In genomic region chr5:90339953-90340343, GRCm38 (mm10) we compare ENCODE assay signal across 7 mouse cellular contexts. TPM values are rescaled to one million over a fixed set of nuclear protein-coding genes. Genes with fewer than 3 reads are reported as not detected.
A peak's percentile ranks its signal among the peaks of the same experiment; 100 is the strongest.
DNase-seq lines count a peak whose midpoint lies in the region; ATAC-seq and TF ChIP-seq lines count a peak whose summit lies in the region.

No protein-coding gene starts in this region.

- WGBS in lung, embryonic 14.5 days, result 98% methylated on average over 1 of the region's 1 CpGs
- WGBS in forebrain, embryonic 15.5 days, result 83% methylated on average over 1 of the region's 1 CpGs
- 96% methylated on average over 1 of the region's 1 CpGs for WGBS in limb, embryonic 10.5 days
- WGBS in neural tube, embryonic 13.5 days, result 83% methylated on average over 1 of the region's 1 CpGs

- H3K9ac ChIP-seq in lung, embryonic 14.5 days, result no peak overlapping the region
- H3K9ac ChIP-seq in forebrain, embryonic 15.5 days (replicated peaks), result 0 out of 2 replicates have a peak overlapping the region, but pooled peaks have one; percentile 47
- 0 out of 2 replicates have a peak overlapping the region, but pooled peaks have one; percentile 63 for H3K9ac ChIP-seq in neural tube, embryonic 13.5 days

- peak overlapping the region; percentile 11; the same call in 1 of the 2 replicates for H3K4me3 ChIP-seq in lung, embryonic 14.5 days (ENCODE audit: low read depth, low read length)
- peak overlapping the region; percentile 42 for H3K4me3 ChIP-seq in forebrain, embryonic 15.5 days
- H3K4me3 ChIP-seq in limb, embryonic 10.5 days, result peak overlapping the region; percentile 13; the same call in 1 of the 2 replicates
- peak overlapping the region; percentile 38; the same call in 1 of the 2 replicates for H3K4me3 ChIP-seq in neural tube, embryonic 13.5 days

- H3K27me3 ChIP-seq in lung, embryonic 14.5 days (ENCODE audit: insufficient read depth, low read length), result no peaks in the 10 kb centered on the region
- H3K27me3 ChIP-seq in forebrain, embryonic 15.5 days, result no peaks in the 10 kb centered on the region
- no peaks in the 10 kb centered on the region for H3K27me3 ChIP-seq in limb, embryonic 10.5 days (ENCODE audit: low read depth, poor library complexity, severe bottlenecking)
- H3K27me3 ChIP-seq in neural tube, embryonic 13.5 days, result no peaks in the 10 kb centered on the region

- peaks cover 2% of the 10 kb centered on the region; the same call in 1 of the 2 replicates for H3K4me1 ChIP-seq in lung, embryonic 14.5 days (ENCODE audit: insufficient read depth)
- H3K4me1 ChIP-seq in forebrain, embryonic 15.5 days, result peaks cover 26% of the 10 kb centered on the region
- peaks cover 21% of the 10 kb centered on the region for H3K4me1 ChIP-seq in limb, embryonic 10.5 days
- peaks cover 24% of the 10 kb centered on the region for H3K4me1 ChIP-seq in neural tube, embryonic 13.5 days (replicated peaks)

- H3K9me3 ChIP-seq in lung, embryonic 14.5 days (ENCODE audit: low read depth, low read length), result no peaks in the 10 kb centered on the region
- H3K9me3 ChIP-seq in forebrain, embryonic 15.5 days, result no peaks in the 10 kb centered on the region
- H3K9me3 ChIP-seq in limb, embryonic 10.5 days (replicated peaks), result no peaks in the 10 kb centered on the region
- H3K9me3 ChIP-seq in neural tube, embryonic 13.5 days, result no peaks in the 10 kb centered on the region

- TF ChIP-seq CTCF in lung, embryonic 14.5 days (IDR thresholded peaks at IDR 0.05; ENCODE audit: low read depth), result no peak

- ATAC-seq in lung, embryonic 14.5 days (ENCODE audit: insufficient read depth), result no peak
- peak; percentile 37; the same call in 1 of the 2 replicates for ATAC-seq in forebrain, embryonic 15.5 days (replicated peaks)
- peak; percentile 62 for ATAC-seq in neural tube, embryonic 13.5 days (ENCODE audit: low read depth)

- H3K36me3 ChIP-seq in lung, embryonic 14.5 days (ENCODE audit: insufficient read depth), result no peaks in the 10 kb centered on the region
- H3K36me3 ChIP-seq in forebrain, embryonic 15.5 days, result no peaks in the 10 kb centered on the region
- no peaks in the 10 kb centered on the region for H3K36me3 ChIP-seq in limb, embryonic 10.5 days
- no peaks in the 10 kb centered on the region for H3K36me3 ChIP-seq in neural tube, embryonic 13.5 days

- H3K27ac ChIP-seq in lung, embryonic 14.5 days (ENCODE audit: low read depth), result 0 out of 2 replicates have a peak overlapping the region, but pooled peaks have one; percentile 43
- H3K27ac ChIP-seq in forebrain, embryonic 15.5 days (replicated peaks), result peak overlapping the region; percentile 80
- H3K27ac ChIP-seq in limb, embryonic 10.5 days, result no peak overlapping the region
- H3K27ac ChIP-seq in neural tube, embryonic 13.5 days (replicated peaks), result no peak overlapping the region

- no peak for DNase-seq in lung, embryonic 14.5 days
- DNase-seq in lung, postnatal 10 days, result no peak
- DNase-seq in limb, embryonic 10.5 days (ENCODE audit: low spot score), result no peak
- no peak for DNase-seq in frontal cortex, postnatal 14 days (ENCODE audit: low spot score in 2 of 2)
- no peak for DNase-seq in spleen, adult 18-20 months

- peak overlapping the region; percentile 42; the same call in 1 of the 2 replicates for H3K4me2 ChIP-seq in lung, embryonic 14.5 days
- peak overlapping the region; percentile 50 for H3K4me2 ChIP-seq in forebrain, embryonic 15.5 days (replicated peaks)
- H3K4me2 ChIP-seq in neural tube, embryonic 13.5 days, result peak overlapping the region; percentile 55

RNA-seq across cellular contexts. Expression of gene Ankrd17, which starts 26.4 kb away (rescaled TPM):
- 31.3 and 32.9 TPM in 2 replicates for polyA plus RNA-seq in lung, embryonic 14.5 days (2014; fragmentation: Nextera tagmentation; extraction: Ambion mirVana)
- polyA plus RNA-seq in forebrain, embryonic 15.5 days (2015; fragmentation: Nextera tagmentation; extraction: Ambion mirVana), result 29.7 and 30.2 TPM in 2 replicates
- polyA plus RNA-seq in limb, embryonic 10.5 days (2016; fragmentation: Nextera tagmentation; extraction: Ambion mirVana), result 24.5 and 25.4 TPM in 2 replicates
- polyA plus RNA-seq in neural tube, embryonic 13.5 days (2015; fragmentation: Nextera tagmentation; extraction: Ambion mirVana), result 28.3 and 29.3 TPM in 2 replicates

RNA-seq across cellular contexts. Expression of gene Gm9958, which starts 27.1 kb away (rescaled TPM):
- polyA plus RNA-seq in lung, embryonic 14.5 days (2014; fragmentation: Nextera tagmentation; extraction: Ambion mirVana), result 5.8 and 6.6 TPM in 2 replicates
- polyA plus RNA-seq in forebrain, embryonic 15.5 days (2015; fragmentation: Nextera tagmentation; extraction: Ambion mirVana), result 5.7 and 6.1 TPM in 2 replicates
- polyA plus RNA-seq in limb, embryonic 10.5 days (2016; fragmentation: Nextera tagmentation; extraction: Ambion mirVana), result 5.0 and 5.7 TPM in 2 replicates
- polyA plus RNA-seq in neural tube, embryonic 13.5 days (2015; fragmentation: Nextera tagmentation; extraction: Ambion mirVana), result 6.0 and 6.1 TPM in 2 replicates

Comparison
In these comparisons a context has a peak if more than half of its experiments do, and no peak if none do; other contexts are left out.
1. H3K27ac ChIP-seq: peak in lung, embryonic 14.5 days (single experiment) and forebrain, embryonic 15.5 days (single experiment); none in limb, embryonic 10.5 days (single experiment) and neural tube, embryonic 13.5 days (single experiment).
2. Peak in every context shown above with its lines, with median percentiles within 50 percentile points of each other: H3K4me2 ChIP-seq and H3K4me3 ChIP-seq.